Mouse (Mus musculus): ENCODE results near the gene Idh1.
A peak's percentile ranks its signal among the peaks of the same experiment; 100 is the strongest.
"Not testable (repeated sequence)": the region's sequence is repeated elsewhere in the genome, so short reads cannot be mapped to it uniquely, and the experiment has no call there.

The Idh1 gene

DNA sequence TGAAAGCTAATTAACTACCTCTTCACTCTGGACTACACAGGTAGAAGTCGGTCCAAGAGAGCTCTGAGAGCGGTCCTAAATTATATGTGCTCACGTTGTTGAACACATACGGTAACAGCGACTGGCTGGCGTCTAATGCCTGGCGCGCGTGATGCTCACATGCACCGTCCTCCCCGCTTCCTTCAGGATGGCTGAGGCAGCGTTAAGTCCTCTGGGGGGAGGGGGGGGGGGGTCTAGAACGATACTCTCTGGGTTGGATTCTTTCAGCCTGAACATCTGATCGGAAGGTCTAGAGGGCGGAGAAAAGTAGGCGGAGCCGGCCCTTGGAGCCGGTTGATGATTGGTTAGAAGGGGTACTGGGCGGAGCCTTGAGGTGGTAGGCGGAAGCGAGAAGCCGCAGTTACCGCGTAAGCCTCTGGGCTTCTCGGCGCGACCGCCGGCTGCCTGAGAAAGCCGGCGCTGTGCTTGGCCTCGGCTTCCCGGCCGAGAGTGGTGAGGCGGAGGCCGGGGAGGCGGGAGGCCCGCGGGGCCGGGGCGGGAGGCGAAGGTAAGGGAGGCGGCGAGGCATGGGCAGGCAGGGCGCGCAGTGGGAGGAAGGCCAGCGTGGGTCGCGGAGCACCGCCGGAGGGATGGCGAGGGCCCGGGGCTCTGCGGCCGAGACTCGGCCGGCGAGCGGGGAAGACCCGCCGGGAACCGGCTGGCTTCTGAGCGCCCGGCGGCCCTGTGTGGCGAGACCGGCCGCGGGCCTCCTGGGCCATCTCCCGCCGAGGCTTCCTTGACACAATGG, at the start of gene Idh1, which contains the start of gene Pikfyve:
Gene Idh1, minus strand, starts transcription at position 214 of the 787 bp plus-strand sequence.
Gene Pikfyve, plus strand, starts transcription at position 397 of the 787 bp plus-strand sequence.
- DNase-seq (ENCODE audit: low read depth, low spot score) = peak; percentile 99

DNA sequence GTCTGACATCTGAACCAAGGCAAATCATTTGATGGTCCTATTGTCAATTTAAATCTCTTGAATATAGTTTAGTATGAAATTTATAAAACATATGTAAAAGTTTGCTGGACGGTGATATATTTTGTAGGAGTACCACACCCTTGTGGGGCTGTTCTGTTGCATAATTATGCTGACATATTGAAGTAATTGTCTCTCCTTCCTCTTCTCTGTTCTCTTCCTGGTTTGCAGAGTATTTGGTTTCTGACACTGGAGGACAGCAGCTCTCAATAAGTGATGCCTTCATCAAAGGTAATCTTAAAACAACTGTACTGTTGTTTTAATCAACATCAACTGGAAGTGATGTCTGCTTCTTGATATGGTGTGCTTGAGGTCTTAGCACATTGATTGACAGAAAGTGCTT, 44.3 kb upstream of the Idh1 start:
- DNase-seq (ENCODE audit: low read depth, low spot score) = no peak

DNA sequence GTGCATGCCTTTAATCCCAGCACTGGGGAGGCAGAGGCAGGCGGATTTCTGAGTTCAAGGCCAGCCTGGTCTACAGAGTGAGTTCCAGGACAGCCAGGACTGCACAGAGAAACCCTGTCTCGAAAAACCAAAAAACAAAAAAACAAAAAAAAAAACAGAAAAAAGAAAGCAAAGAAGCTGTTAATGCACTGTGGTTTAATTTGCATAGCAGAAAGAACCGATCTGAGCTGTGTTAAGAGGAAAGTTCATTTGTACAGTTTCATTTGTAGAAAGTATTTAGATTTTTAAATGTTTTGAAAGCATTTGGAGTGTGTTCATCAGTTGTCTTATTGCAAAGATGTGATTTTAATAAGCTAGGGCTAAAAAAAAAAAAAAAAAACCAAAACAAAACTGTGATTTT, 43.5 kb upstream of the Idh1 start:
- DNase-seq (ENCODE audit: low read depth, low spot score) = not testable (repeated sequence)

DNA sequence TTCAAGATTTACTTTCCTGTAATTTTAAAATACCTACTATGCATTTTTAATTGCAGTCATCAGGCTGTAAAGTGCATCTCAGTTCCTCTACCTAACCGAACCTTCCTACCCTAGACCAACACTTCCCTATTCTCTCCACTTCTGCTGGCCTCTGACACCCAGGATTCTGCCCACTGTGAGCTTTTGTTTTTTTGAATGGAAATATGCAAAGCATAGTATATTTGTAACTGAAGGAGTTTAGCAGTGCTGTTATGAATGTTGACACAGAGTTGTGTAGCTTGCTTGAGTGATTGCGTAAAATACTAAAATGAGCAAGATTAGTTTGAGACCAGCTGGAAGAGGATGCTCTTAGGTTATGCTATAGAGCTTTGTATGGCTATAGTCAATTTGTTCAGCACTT, 41.4 kb upstream of the Idh1 start:
- no peak for DNase-seq (ENCODE audit: low read depth, low spot score)

DNA sequence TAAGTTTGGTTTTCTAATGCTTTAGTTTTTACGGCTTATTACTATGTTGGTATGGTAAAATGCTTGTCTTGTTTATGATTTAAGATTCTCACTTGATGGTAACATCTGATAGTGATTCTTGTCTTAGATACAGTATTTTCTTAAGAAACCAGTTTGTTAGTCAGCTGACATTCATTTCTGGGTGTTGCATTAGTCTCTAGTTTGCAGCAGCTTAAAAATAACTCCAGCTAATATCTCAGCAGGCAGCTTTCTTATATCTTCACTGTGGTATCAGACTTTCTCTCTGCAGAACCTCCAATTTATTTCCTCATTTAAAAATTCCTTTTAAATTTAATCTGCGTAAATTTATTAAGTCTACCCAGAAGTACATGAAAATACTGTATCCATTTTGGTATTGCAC, 37.4 kb upstream of the Idh1 start:
- no peak for DNase-seq (ENCODE audit: low read depth, low spot score)

DNA sequence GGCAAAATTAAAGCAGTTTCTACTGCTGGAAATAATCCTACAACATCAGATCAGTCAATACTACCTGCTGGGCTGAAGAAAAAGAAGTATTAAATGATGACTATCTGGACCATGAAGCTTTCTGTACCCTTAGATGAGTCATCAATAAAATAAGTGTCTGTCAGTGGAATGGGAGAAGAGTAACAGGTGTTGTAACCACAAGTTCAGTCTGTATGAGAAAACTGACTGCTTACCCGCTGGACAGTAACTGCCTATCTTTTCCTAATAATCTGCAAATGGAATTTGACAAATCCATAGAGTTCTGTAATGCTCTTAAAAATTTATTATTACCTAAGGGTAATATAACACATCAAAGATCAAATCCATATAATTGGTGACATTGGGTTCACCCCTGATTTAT, 31.7 kb upstream of the Idh1 start:
- no peak for DNase-seq (ENCODE audit: low read depth, low spot score)

DNA sequence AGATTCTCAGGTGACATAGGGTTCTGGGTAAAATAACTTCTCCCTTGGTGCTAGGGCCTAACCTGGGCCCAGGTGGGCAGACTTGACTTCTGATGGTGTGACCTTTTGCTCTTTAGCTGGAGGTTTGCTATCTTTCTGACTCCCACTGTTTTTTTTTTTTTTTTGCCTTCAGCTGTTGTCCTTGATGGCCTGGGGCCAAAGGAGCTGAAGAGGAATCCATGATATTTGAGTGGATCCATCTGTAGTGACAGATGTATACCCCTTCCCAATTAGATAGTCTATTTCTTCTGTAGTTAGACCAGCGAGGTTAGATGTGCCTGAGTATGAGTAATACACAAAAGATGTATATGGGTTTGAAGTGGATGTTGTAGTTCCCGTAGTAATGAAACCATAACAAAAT, 31.3 kb upstream of the Idh1 start:
- no peak for DNase-seq (ENCODE audit: low read depth, low spot score)

DNA sequence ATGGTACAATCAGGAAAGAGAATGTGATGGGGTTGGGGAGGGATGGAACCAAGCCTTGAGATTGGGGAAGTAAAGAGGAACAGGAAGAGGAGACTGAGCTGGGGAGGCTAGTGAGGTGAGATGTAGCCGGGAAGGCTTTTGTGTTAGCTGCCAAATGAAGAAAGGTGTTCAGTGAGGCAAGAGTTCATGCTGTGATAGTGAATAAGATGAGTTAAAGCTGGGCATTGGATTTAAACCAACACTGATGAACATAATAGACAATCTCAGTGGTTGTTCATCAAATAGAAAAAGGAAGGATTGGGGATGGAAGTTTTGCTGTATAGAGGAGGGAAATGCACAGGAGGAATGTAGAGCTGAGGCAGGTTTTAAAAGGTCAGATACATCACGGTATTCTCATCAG, 26.9 kb upstream of the Idh1 start:
- DNase-seq (ENCODE audit: low read depth, low spot score) = peak; percentile 16

DNA sequence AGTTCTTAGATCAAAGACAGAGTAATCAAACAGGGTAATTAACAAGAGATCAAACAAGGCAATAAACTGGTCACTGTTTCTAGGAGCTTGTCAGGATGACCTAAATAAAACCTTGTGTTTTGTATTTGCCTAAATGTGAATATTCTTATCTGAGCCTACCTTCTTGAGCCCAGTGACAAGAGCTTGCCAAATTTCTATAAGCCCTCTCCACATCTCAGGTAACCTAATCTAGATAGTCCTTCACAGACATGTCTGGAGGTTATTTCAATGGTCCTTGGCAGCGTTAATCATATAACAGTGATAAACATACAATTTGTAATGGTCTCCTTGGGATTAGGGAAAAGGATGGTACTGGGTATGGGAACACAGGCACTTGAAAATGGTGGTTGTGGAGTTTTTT, 18.0 kb upstream of the Idh1 start:
- no peak for DNase-seq (ENCODE audit: low read depth, low spot score)

DNA sequence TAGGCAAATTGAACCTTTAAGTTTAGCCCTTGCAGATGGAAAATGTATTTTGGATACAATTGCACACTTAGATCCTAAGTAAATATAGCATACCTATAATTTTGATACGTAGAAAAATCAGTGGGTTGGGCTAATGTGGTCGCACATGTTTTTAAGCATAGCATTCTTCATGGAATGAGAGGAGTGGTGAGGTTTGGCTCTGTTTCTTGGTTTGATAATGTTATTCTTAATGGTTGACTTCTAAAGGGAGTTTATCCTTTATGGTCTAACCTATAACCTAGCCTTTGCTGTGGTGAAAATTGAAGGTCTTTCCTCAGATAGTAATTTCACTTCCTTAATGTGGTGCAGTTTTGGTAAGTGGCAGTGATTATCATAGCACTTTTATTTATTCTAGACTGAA, 12.6 kb upstream of the Idh1 start:
- no peak for DNase-seq (ENCODE audit: low read depth, low spot score)

DNA sequence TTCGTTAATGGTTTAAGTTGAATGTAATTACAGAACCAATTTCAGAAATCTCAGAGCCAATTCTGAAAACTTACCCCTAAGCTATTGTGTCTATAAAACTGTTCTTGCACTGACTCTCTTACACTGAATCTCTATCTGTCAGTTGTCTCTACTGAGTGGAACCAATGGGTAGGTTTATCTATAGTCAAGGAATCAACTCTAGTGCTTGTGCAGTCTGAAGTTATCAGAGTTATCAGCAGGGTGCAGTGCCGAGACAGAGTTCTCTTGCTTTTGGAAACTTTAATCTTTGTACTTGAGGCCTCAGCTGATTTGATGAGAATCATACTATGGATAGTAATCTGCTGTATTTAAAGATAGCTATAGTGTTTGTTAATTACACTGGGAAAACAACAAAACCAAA, 12.1 kb upstream of the Idh1 start:
- DNase-seq (ENCODE audit: low read depth, low spot score) = no peak

DNA sequence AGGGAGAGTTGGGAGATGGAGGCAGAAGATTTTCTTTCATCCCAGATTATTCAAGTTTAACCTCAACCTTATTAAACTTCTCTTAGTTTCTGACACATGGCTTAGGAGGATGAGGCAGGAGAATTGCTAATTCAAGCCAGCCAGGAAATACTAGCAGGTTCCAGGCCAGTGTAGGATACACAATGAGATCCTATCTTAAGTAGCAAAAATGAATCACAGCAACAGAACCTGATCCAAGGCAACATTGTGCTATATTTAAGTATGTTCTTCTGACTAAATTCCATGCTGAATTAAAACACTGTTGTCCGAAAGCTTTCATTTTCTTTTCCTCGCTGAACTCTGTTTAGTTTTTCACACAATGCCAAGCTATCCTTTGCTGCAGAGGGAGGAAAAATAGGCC, 6.9 kb upstream of the Idh1 start:
- DNase-seq (ENCODE audit: low read depth, low spot score) = peak; percentile 39

DNA sequence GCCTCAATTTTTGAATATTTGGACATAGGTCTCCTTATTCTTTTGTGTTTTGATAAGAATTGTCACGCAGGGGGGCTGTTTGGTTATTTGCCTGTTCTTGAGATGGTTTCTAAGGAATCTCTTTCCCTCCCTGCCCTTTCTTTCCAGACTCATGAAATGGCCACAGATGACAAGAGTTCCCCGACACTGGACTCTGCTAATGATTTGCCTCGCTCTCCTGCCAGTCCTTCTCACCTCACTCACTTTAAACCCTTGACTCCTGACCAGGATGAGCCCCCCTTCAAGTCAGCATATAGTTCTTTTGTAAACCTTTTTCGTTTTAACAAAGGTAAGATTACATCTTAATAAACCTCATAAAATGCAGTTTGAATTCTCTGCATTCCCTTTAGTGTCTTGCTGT, 3.9 kb upstream of the Idh1 start:
- DNase-seq (ENCODE audit: low read depth, low spot score) = no peak

DNA sequence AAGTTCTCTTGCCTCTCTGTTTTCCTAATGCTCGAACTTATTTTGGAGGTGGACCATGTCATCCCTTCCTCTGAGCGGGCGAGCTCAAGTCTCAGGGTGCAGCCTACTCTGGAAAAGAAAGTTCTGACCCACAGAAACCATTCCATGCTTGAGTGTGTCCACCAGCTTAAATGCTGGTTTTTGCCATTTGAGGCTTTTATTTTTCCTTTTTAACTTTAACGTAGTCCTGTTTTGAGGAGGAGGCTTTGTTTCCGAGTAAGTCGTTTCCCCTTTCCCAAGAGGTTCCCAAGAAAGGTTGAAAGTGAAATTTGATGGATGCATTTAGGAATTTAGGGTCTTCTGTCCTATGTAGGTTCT, 752 bp upstream of the Idh1 start:
- DNase-seq (ENCODE audit: low read depth, low spot score) = peak; percentile 19

DNA sequence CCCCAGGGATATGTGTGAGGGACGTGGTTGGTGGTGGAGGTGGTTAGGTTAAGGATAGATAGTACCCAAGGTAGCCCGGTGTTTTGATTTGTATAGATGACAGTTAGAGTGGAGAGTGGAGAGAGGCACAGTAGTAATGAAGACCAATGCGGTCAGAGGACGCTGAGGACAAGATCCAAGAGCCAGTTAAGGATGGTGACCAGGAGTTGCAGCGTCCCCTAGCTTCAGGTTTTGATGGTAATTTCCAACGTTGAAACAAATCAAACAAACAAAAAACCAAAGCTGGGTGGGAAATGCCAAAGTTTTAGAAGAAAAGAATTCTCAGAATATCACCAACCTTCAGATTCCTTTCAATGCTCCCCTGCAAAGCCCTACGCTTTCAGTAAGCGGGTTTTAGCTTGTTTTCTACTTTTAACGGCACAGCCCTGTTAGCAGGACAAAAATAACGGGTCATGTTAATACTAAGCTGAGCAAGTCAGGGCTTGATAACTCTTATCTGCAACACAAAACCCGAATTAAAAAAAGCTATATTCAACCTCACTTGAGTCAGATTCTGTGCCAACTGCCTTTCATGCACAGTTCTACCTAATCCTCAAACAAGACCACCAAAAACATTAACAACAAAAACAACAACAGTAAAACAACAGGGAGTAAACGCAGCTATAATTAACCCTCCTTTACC, 635 bp downstream of the Idh1 start:
- peak; percentile 56 for DNase-seq (ENCODE audit: low read depth, low spot score)

DNA sequence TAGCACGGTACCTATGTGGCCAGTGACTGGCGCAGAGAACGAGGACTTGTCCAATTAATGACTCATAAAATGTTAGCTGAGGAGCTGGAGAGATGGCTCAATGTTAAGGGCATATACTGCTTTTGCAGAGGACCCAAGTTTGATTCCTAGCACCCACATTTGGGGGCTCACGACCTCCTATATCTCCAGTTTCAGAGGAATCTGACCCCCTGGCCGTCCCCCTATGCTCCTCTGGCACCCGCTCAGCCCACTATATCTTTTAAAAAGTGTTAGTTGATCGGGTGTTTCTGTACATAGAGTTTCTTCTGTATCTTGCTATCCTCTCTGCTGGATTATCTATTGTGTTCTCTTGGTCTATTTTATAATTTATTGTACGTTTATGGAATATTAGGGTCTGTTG, 1.3 kb downstream of the Idh1 start:
- no peak for DNase-seq (ENCODE audit: low read depth, low spot score)

DNA sequence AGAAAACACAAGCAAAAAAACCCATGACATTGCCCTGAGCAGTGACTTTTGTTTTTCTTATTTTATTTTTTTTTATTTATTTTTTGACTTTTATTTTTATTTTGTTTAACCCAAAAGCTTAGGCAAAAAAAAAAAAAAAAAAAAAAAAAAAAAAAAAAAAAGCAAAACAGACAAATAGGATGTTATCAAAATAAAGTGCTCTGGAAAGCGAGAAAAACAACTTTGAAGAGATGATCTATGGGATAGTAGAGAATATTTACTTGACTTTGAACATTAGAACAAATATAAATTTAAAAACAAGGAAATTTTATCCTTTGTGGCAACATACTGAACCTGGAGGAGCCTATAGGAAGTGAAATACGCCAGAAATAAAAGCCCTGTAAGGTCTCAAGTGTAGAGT, 2.3 kb downstream of the Idh1 start:
- no peak for DNase-seq (ENCODE audit: low read depth, low spot score)

DNA sequence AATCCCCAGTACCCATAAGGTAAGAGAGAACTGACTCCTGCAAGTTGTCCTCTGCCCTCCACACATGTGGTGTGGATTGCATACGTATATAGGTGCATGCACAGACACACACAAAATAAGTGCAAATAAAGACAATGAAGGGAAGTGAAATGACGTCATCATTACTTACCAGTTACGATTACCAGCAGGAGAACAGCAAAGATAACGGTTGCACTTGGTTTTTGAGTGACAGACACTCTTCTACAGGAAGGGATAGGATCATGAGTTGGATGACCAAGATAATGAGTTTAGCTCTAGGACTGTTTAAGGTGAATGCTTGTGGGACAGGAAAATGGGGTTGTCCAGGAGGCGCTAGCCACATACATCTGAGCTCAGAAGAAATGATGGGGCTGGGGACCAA, 4.8 kb downstream of the Idh1 start:
- no peak for DNase-seq (ENCODE audit: low read depth, low spot score)

DNA sequence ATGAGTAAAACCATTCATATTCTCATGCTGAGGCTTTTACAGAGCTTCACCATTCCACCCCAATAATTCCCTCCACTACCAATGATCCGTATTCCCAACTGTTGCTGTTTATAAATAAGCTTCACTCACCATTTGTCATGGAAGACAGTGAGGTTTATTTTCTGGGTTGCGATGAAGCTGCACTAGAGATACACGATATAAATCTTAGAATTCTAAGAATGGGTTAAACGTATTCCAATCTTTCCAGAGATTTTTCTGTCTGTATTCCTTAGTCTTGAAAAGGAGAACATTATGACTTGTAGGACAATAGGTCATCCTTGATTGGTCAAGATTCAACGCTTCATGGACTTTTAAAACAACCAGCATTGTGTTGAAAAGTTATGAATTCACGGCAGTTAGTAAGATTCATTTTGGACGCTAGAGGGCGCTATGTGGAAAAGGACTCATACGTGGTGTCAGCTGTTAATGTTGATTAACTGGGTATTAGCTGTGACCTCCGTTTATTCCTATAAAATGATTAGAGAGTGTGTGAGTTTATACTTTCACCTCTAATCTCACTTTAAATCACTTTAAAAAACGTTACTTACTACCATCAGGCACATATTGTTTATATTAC, 6.6 kb downstream of the Idh1 start:
- peak; percentile 86 for DNase-seq (ENCODE audit: low read depth, low spot score)

DNA sequence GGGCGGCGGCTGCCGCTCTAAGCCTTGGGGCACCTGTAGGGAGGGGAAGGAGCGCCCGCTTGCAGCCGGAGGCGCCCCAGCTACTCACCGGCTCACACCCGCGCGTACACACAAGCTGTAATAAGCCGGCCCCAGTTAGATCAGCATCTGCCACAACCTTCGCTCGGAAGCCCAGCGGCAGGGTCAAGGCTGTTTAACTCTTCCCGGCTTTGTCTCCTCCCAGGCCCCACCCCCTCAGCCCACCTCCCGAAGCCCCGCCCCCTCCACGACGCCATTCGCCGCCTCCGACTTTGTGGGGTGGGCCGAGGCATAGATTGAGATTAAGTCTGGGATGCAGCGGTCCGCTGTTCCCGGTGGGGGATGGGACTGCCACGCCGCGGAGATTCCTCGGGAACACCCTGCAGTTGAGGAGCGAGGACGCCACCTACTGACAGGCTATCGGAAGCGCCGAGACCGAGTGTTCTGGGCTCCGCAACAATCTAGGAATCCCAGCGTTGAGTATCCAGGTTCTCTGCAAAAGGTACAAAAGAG, 7.3 kb downstream of the Idh1 start:
- DNase-seq (ENCODE audit: low read depth, low spot score) = peak; percentile 98

DNA sequence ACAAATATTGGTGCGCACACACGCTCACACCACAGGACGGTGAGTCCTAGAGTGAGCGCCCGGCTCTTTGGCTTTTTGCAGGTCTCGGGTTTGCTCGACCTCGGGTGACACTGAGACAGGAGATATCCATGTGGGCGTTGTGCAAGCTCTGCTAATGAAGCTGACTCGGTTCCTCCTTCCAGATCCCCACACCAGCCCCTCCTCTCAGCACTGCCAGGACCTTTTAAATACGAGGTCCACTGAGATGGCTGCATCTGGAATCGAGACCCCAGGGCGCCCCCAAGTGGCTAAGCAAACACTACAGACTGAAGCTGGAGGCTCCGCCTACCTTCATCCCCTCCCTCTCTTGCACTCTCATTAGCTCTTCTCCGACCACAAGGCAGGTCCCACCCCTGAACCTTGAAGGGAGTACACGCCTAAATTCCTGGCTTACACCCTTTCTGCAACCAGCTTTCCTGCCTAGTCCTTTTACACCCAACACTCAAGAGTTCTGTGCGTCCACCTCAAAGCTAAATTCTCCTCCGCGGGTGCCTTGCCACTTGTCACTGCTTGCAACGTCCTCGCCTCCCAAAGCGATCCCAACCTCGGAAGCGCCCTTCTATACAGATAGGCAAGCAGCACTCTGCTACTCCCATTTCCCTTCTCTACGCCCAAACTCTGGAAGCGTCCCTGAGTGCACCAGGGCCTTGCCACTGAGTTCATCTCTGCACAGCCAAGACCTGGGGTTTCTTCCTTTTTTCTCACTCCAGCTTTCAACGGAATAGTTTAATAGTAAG, 8.0 kb downstream of the Idh1 start:
- peak; percentile 95 for DNase-seq (ENCODE audit: low read depth, low spot score)

DNA sequence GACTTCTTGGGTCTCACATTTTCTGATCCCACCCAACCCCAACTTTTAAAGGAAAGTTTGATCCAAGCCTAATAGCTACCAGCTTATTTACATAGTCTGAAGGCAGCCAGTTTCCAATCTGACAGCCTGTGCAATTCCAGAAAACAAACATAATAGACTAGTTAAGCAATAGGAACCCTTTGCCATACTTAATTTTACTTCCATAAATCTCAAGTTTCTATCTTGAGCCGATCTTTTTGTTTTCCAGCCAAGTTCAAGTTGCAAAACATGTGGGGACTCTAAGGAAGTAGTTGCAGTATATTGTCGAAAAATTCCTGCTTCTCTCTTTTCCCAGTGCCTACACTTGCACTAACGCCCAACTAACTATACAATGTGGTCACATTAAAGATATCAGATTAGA, 8.8 kb downstream of the Idh1 start:
- DNase-seq (ENCODE audit: low read depth, low spot score) = peak; percentile 5
